Mouse (Mus musculus): ENCODE data around the gene Fubp1. TPM values are rescaled to one million over a fixed set of nuclear protein-coding genes. Genes with fewer than 3 reads are reported as not detected.

The Fubp1 gene
- polyA plus RNA-seq, 1 experiment from 2014 or later = 302 TPM

GRCm38 (mm10) chr3:152211731-152212279, 1.6 kb downstream of the Fubp1 start:
- Histone ChIP-seq H3K9ac (replicated peaks) (peak overlapping the region; percentile 97), H3K27me3 (no peaks in the 10 kb centered on the region), H3K4me1 (peaks cover 41% of the 10 kb centered on the region), H3K27ac (replicated peaks) (no peak overlapping the region), H3K36me3 (peaks cover 15% of the 10 kb centered on the region), H3K4me3 (peak overlapping the region; percentile 80), H3K4me2 (replicated peaks) (peak overlapping the region; percentile 89), H3K9me3 (no peaks in the 10 kb centered on the region)
- ATAC-seq (replicated peaks) = no peak
- WGBS = 34% methylated on average over 7 of the region's 7 CpGs

- H3K4me1 ChIP-seq = peaks cover 39% of the 10 kb centered on the region
- H3K27me3 ChIP-seq = no peaks in the 10 kb centered on the region
- WGBS = 35% methylated on average over 3 of the region's 3 CpGs
- ATAC-seq (replicated peaks) = no peak
- H3K4me2 ChIP-seq (replicated peaks) = peak overlapping the region; percentile 89
- 0 out of 2 replicates have a peak overlapping the region, but pooled peaks have one; percentile 15 for H3K9ac ChIP-seq (replicated peaks)
- H3K4me3 ChIP-seq = peak overlapping the region; percentile 80
- no peak overlapping the region for H3K27ac ChIP-seq (replicated peaks)
- H3K9me3 ChIP-seq = no peaks in the 10 kb centered on the region
- H3K36me3 ChIP-seq = peaks cover 31% of the 10 kb centered on the region
Measured at GRCm38 (mm10) chr3:152213416-152213815, 3.2 kb downstream of the Fubp1 start.

GRCm38 (mm10) chr3:152224918-152225317, 14.7 kb downstream of the Fubp1 start:
- Histone ChIP-seq H3K9ac (replicated peaks) (no peak overlapping the region), H3K27ac (replicated peaks) (no peak overlapping the region), H3K4me1 (no peaks in the 10 kb centered on the region), H3K27me3 (no peaks in the 10 kb centered on the region), H3K4me3 (no peak overlapping the region), H3K9me3 (no peaks in the 10 kb centered on the region), H3K36me3 (peaks cover 90% of the 10 kb centered on the region), H3K4me2 (replicated peaks) (no peak overlapping the region)
- no peak for ATAC-seq (replicated peaks)

- H3K9me3 ChIP-seq = no peaks in the 10 kb centered on the region
- H3K27ac ChIP-seq (replicated peaks) = no peak overlapping the region
- no peak overlapping the region for H3K4me2 ChIP-seq (replicated peaks)
- H3K4me1 ChIP-seq = no peaks in the 10 kb centered on the region
- peaks cover 88% of the 10 kb centered on the region for H3K36me3 ChIP-seq
- no peaks in the 10 kb centered on the region for H3K27me3 ChIP-seq
- ATAC-seq (replicated peaks) = no peak
- no peak overlapping the region for H3K9ac ChIP-seq (replicated peaks)
- H3K4me3 ChIP-seq = no peak overlapping the region
- 91% methylated on average over 7 of the region's 7 CpGs for WGBS
Measured at GRCm38 (mm10) chr3:152225906-152226305, 15.7 kb downstream of the Fubp1 start.

- Histone ChIP-seq H3K27ac (replicated peaks) (no peak overlapping the region), H3K4me2 (replicated peaks) (no peak overlapping the region), H3K4me1 (no peaks in the 10 kb centered on the region), H3K36me3 (peaks cover 84% of the 10 kb centered on the region), H3K4me3 (no peak overlapping the region), H3K27me3 (no peaks in the 10 kb centered on the region), H3K9ac (replicated peaks) (no peak overlapping the region), H3K9me3 (no peaks in the 10 kb centered on the region)
- 91% methylated on average over 7 of the region's 7 CpGs for WGBS
- no peak for ATAC-seq (replicated peaks)
Measured at GRCm38 (mm10) chr3:152228843-152229242, 18.6 kb downstream of the Fubp1 start.

GRCm38 (mm10) chr3:152229271-152229670, 19.0 kb downstream of the Fubp1 start:
- no peak for ATAC-seq (replicated peaks)
- Histone ChIP-seq H3K9ac (replicated peaks) (no peak overlapping the region), H3K4me3 (no peak overlapping the region), H3K4me1 (no peaks in the 10 kb centered on the region), H3K9me3 (no peaks in the 10 kb centered on the region), H3K4me2 (replicated peaks) (no peak overlapping the region), H3K36me3 (peaks cover 84% of the 10 kb centered on the region), H3K27ac (replicated peaks) (no peak overlapping the region), H3K27me3 (no peaks in the 10 kb centered on the region)
- 92% methylated on average over 5 of the region's 5 CpGs for WGBS

DNA sequence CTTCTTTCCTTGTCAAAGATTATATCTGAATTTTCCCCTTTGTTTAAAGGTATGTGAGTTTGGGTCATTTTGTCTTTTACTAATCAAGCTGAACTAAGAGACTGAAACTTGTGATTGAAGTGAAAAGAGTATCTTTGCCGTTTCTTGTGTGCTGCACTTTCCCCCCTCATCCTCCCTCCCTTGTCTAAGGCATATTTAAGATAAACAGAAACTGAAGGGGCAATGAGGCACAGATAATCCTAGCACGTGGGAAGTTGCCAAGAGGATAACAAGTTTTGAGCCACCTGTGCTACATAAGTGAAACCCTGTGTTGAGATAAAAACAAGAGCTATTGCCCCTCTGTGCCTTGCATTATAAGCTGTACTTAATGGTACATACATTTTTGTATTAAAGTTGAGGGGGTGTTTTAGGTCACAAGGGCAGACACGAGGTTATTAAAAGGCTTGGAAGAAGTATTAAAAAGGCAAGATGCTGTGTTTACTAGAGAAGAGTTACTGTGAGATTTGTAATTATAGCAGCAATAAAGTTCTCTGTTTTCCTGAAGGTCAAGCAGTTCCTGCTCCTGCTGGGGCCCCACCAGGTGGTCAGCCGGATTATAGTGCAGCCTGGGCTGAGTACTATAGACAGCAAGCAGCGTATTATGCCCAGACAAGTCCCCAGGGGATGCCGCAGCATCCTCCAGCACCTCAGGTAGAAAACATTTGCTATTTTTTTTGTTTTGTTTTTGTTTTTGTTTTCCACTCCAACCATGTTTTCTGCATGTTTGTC, 21.3 kb downstream of the Fubp1 start:
- H3K4me2 ChIP-seq (replicated peaks) = no peak overlapping the region
- no peak for ATAC-seq (replicated peaks)
- peaks cover 76% of the 10 kb centered on the region for H3K36me3 ChIP-seq
- H3K27me3 ChIP-seq = no peaks in the 10 kb centered on the region
- no peak overlapping the region for H3K4me3 ChIP-seq
- H3K9me3 ChIP-seq = no peaks in the 10 kb centered on the region
- H3K27ac ChIP-seq (replicated peaks) = no peak overlapping the region
- 56% methylated on average over 6 of the region's 6 CpGs for WGBS
- no peaks in the 10 kb centered on the region for H3K4me1 ChIP-seq
- no peak overlapping the region for H3K9ac ChIP-seq (replicated peaks)

DNA sequence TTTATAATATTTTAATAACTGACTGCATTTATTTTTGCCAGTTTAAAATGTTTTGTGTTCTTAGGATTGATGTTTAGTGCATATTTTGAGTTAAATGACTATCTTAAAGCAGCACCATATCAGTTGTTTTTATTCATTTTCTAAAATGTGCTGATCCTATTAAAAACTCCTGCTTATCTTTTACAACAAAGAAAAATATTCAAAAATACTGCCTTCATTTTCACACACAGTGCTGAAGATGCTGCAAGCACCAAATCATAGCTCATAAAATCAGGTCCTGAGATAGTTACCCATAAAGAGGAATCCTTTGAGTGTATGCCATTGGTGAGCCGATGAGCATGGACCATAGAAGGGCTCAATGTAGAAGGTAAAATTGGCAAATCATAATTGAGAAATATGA, 25.0 kb downstream of the Fubp1 start:
- Histone ChIP-seq H3K4me1 (no peaks in the 10 kb centered on the region), H3K27ac (replicated peaks) (no peak overlapping the region), H3K4me2 (replicated peaks) (no peak overlapping the region), H3K27me3 (no peaks in the 10 kb centered on the region), H3K9ac (replicated peaks) (no peak overlapping the region), H3K9me3 (no peaks in the 10 kb centered on the region), H3K36me3 (peaks cover 66% of the 10 kb centered on the region), H3K4me3 (no peak overlapping the region)
- WGBS = 96% methylated on average over 1 of the region's 1 CpGs
- no peak for ATAC-seq (replicated peaks)

DNA sequence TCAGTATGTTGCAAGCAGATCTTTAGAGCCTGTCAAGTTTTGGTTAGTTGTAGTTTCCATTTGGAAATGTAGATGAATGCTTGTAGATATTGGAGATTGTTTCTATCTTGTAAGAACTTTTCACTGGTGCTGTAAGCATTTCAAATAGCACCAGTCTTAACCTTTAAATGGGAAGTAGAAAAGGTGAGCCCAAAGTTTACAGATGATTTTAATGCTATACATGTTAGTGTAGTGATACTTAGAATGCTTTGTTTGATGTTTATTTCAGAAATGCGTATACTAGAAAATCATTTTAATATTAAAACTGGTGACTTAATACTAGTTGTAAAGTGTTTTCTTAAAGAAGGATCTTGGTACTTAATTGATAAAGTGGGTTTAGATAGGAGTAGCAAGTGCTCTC, 25.6 kb downstream of the Fubp1 start:
- 96% methylated on average over 1 of the region's 1 CpGs for WGBS
- Histone ChIP-seq H3K9me3 (no peaks in the 10 kb centered on the region), H3K4me1 (no peaks in the 10 kb centered on the region)

GRCm38 (mm10) chr3:152238836-152239235, 28.6 kb downstream of the Fubp1 start:
- H3K9ac ChIP-seq (replicated peaks) = no peak overlapping the region
- H3K27ac ChIP-seq (replicated peaks) = no peak overlapping the region
- H3K27me3 ChIP-seq = no peaks in the 10 kb centered on the region
- WGBS = 67% methylated on average over 2 of the region's 2 CpGs
- no peaks in the 10 kb centered on the region for H3K4me1 ChIP-seq
- ATAC-seq (replicated peaks) = no peak
- no peak overlapping the region for H3K4me2 ChIP-seq (replicated peaks)
- peaks cover 43% of the 10 kb centered on the region for H3K36me3 ChIP-seq
- H3K4me3 ChIP-seq = no peak overlapping the region
- H3K9me3 ChIP-seq = no peaks in the 10 kb centered on the region

More for the DNA sequence above, 25.6 kb downstream of the Fubp1 start:
- no peak overlapping the region for H3K9ac ChIP-seq (replicated peaks)
- no peak overlapping the region for H3K4me2 ChIP-seq (replicated peaks)
- no peak overlapping the region for H3K4me3 ChIP-seq
- ATAC-seq (replicated peaks) = no peak
- no peak overlapping the region for H3K27ac ChIP-seq (replicated peaks)
- H3K36me3 ChIP-seq = peaks cover 61% of the 10 kb centered on the region
- H3K27me3 ChIP-seq = no peaks in the 10 kb centered on the region

GRCm38 (mm10) chr3:152239592-152239991, 29.4 kb downstream of the Fubp1 start:
- no peak overlapping the region for H3K4me2 ChIP-seq (replicated peaks)
- H3K9me3 ChIP-seq = no peaks in the 10 kb centered on the region
- ATAC-seq (replicated peaks) = 0 out of 2 replicates have a peak, but pooled peaks have one; percentile 51
- no peak overlapping the region for H3K9ac ChIP-seq (replicated peaks)
- peaks cover 35% of the 10 kb centered on the region for H3K36me3 ChIP-seq
- no peaks in the 10 kb centered on the region for H3K4me1 ChIP-seq
- 96% methylated on average over 1 of the region's 1 CpGs for WGBS
- H3K4me3 ChIP-seq = no peak overlapping the region
- H3K27ac ChIP-seq (replicated peaks) = no peak overlapping the region
- H3K27me3 ChIP-seq = no peaks in the 10 kb centered on the region

GRCm38 (mm10) chr3:152241098-152241497, 30.9 kb downstream of the Fubp1 start:
- WGBS = 88% methylated on average over 3 of the region's 3 CpGs
- H3K4me2 ChIP-seq (replicated peaks) = no peak overlapping the region
- H3K27ac ChIP-seq (replicated peaks) = no peak overlapping the region
- H3K9me3 ChIP-seq = no peaks in the 10 kb centered on the region
- H3K36me3 ChIP-seq = peaks cover 26% of the 10 kb centered on the region
- no peak overlapping the region for H3K9ac ChIP-seq (replicated peaks)
- no peaks in the 10 kb centered on the region for H3K27me3 ChIP-seq
- no peaks in the 10 kb centered on the region for H3K4me1 ChIP-seq
- no peak overlapping the region for H3K4me3 ChIP-seq
- ATAC-seq (replicated peaks) = no peak

GRCm38 (mm10) chr3:152243304-152243703, 33.1 kb downstream of the Fubp1 start:
- Histone ChIP-seq H3K4me3 (no peak overlapping the region), H3K27me3 (no peaks in the 10 kb centered on the region), H3K4me2 (replicated peaks) (no peak overlapping the region), H3K36me3 (peaks cover 15% of the 10 kb centered on the region), H3K9ac (replicated peaks) (no peak overlapping the region), H3K27ac (replicated peaks) (no peak overlapping the region), H3K9me3 (no peaks in the 10 kb centered on the region), H3K4me1 (no peaks in the 10 kb centered on the region)
- no peak for ATAC-seq (replicated peaks)
- 80% methylated on average over 4 of the region's 4 CpGs for WGBS

All from forebrain, embryonic 15.5 days (tissue).